Mouse (Mus musculus): ENCODE measurements around the gene Pcdh10.

DNA sequence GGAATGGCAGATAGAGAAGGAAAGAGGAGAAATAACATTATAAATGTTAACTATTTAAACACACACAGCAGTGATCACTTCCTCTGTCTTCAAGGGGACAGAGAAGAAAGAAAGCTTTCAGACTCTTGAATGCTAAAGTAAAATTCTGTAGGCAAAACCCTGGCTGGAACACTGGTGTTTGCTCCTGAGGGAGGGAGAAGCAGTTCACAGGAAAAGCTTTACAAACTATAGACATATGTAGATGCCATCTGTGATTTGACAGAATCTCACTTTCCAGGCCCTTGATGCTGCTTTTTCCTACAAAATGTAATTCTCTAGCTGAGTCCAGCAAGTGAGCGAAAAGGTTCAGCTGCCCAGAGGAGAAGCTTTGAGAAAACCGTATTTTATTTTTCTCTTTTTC, 25.0 kb downstream of the Pcdh10 start:
- no peak for TF ChIP-seq POLR2A (IDR thresholded peaks at IDR 0.05; ENCODE audit: extremely low read depth, insufficient read depth, low read length)
- no peak for TF ChIP-seq CTCF (IDR thresholded peaks at IDR 0.05; ENCODE audit: low read depth, low read length)

Measured in liver, adult 2 months (tissue).